ENCODE assay signal across 8 mouse cellular contexts in genomic region chr1:78454659-78455058, GRCm38 (mm10). TPM values are rescaled to one million over a fixed set of nuclear protein-coding genes. Genes with fewer than 3 reads are reported as not detected.
DNase-seq lines count a peak whose midpoint lies in the region; ATAC-seq lines count a peak whose summit lies in the region.

No protein-coding gene starts in this region.

- no peaks in the 10 kb centered on the region for H3K4me1 ChIP-seq in midbrain, embryonic 10.5 days
- no peaks in the 10 kb centered on the region for H3K4me1 ChIP-seq in midbrain, embryonic 15.5 days
- H3K4me1 ChIP-seq in hindbrain, embryonic 14.5 days (replicated peaks; ENCODE audit: control insufficient read depth, insufficient read depth, low read length), result no peaks in the 10 kb centered on the region

- H3K9ac ChIP-seq in midbrain, embryonic 15.5 days, result no peak overlapping the region
- no peak overlapping the region for H3K9ac ChIP-seq in hindbrain, embryonic 14.5 days

- peak; percentile 33 for DNase-seq in adrenal gland, postnatal 10 days
- no peak for DNase-seq in adrenal gland, adult 8-10 months
- peak; percentile 44 for DNase-seq in midbrain, embryonic 10.5 days (ENCODE audit: low spot score)
- DNase-seq in cerebellum, postnatal 10 days, result peak; percentile 66 to 75
- DNase-seq in hindbrain, embryonic 14.5 days (ENCODE audit: low spot score), result peak; percentile 77
- DNase-seq in lung, postnatal 25 days (ENCODE audit: low spot score), result peak; percentile 31
- DNase-seq in thymus, postnatal 14 days, result peak; percentile 11

- no peaks in the 10 kb centered on the region for H3K27me3 ChIP-seq in midbrain, embryonic 10.5 days (ENCODE audit: low read depth, poor library complexity, severe bottlenecking)
- H3K27me3 ChIP-seq in midbrain, embryonic 15.5 days (replicated peaks), result no peaks in the 10 kb centered on the region
- no peaks in the 10 kb centered on the region for H3K27me3 ChIP-seq in hindbrain, embryonic 14.5 days (ENCODE audit: control insufficient read depth, insufficient read depth, low read length)

- no peak overlapping the region for H3K4me2 ChIP-seq in midbrain, embryonic 15.5 days
- no peak overlapping the region for H3K4me2 ChIP-seq in hindbrain, embryonic 14.5 days (replicated peaks)

- no peak for ATAC-seq in midbrain, embryonic 15.5 days (replicated peaks)
- no peak for ATAC-seq in hindbrain, embryonic 14.5 days (ENCODE audit: low FRiP score)

- no peak overlapping the region for H3K4me3 ChIP-seq in midbrain, embryonic 10.5 days
- H3K4me3 ChIP-seq in midbrain, embryonic 15.5 days, result no peak overlapping the region
- no peak overlapping the region for H3K4me3 ChIP-seq in hindbrain, embryonic 14.5 days (replicated peaks; ENCODE audit: low read length)

- no peaks in the 10 kb centered on the region for H3K9me3 ChIP-seq in midbrain, embryonic 10.5 days (replicated peaks)
- no peaks in the 10 kb centered on the region for H3K9me3 ChIP-seq in midbrain, embryonic 15.5 days
- no peaks in the 10 kb centered on the region for H3K9me3 ChIP-seq in hindbrain, embryonic 14.5 days (ENCODE audit: control insufficient read depth, low read length)

- H3K27ac ChIP-seq in midbrain, embryonic 10.5 days (replicated peaks), result no peak overlapping the region
- no peak overlapping the region for H3K27ac ChIP-seq in midbrain, embryonic 15.5 days
- no peak overlapping the region for H3K27ac ChIP-seq in hindbrain, embryonic 14.5 days

- H3K36me3 ChIP-seq in midbrain, embryonic 10.5 days, result peaks cover 81% of the 10 kb centered on the region
- H3K36me3 ChIP-seq in midbrain, embryonic 15.5 days (replicated peaks), result peaks cover 18% of the 10 kb centered on the region; the same call in 1 of the 2 replicates
- H3K36me3 ChIP-seq in hindbrain, embryonic 14.5 days (replicated peaks; ENCODE audit: control insufficient read depth, insufficient read depth), result peaks cover 69% of the 10 kb centered on the region

- 36% methylated on average over 7 of the region's 7 CpGs for WGBS in midbrain, embryonic 10.5 days
- WGBS in midbrain, embryonic 15.5 days, result 32% methylated on average over 7 of the region's 7 CpGs
- 33% methylated on average over 7 of the region's 7 CpGs for WGBS in hindbrain, embryonic 14.5 days

RNA-seq across cellular contexts. Expression of gene Farsb, which starts 34.0 kb away (rescaled TPM):
- total RNA-seq in adrenal gland, postnatal 10 days (2021), result 10 to 100 TPM; 58.7 to 60.2 TPM
- total RNA-seq in adrenal gland, adult 8-10 months (2022), result 10 to 100 TPM; 56.5 to 81.0 (median 69.4) TPM
- polyA plus RNA-seq in midbrain, embryonic 10.5 days (2016; fragmentation: Nextera tagmentation; extraction: Ambion mirVana), result 138 and 140 TPM in 2 replicates
- polyA plus RNA-seq in midbrain, embryonic 15.5 days (2015; fragmentation: Nextera tagmentation; extraction: Ambion mirVana), result 149 and 154 TPM in 2 replicates
- 164 and 180 TPM in 2 replicates for polyA plus RNA-seq in hindbrain, embryonic 14.5 days (2014; fragmentation: Nextera tagmentation; extraction: Ambion mirVana)

RNA-seq across cellular contexts. Expression of gene Mogat1, which starts 56.1 kb away (rescaled TPM):
- total RNA-seq in adrenal gland, postnatal 10 days (2021), result 1 to 10 TPM; 1.8 to 2.4 TPM
- total RNA-seq in adrenal gland, adult 8-10 months (2022), result 1 to 10 TPM; 2.3 to 4.2 (median 2.5) TPM
- polyA plus RNA-seq in midbrain, embryonic 10.5 days (2016; fragmentation: Nextera tagmentation; extraction: Ambion mirVana), result 0.39 and 0.91 TPM in 2 replicates
- 0.40 and 0.80 TPM in 2 replicates for polyA plus RNA-seq in midbrain, embryonic 15.5 days (2015; fragmentation: Nextera tagmentation; extraction: Ambion mirVana)
- 0.23 and 0.64 TPM in 2 replicates for polyA plus RNA-seq in hindbrain, embryonic 14.5 days (2014; fragmentation: Nextera tagmentation; extraction: Ambion mirVana)

RNA-seq across cellular contexts. Expression of gene BC035947, which starts 57.3 kb away (rescaled TPM):
- under 1 TPM; 0.33 to 0.36 TPM for total RNA-seq in adrenal gland, postnatal 10 days (2021)
- under 1 TPM; 0.09 to 0.40 (median 0.29) TPM for total RNA-seq in adrenal gland, adult 8-10 months (2022)
- polyA plus RNA-seq in midbrain, embryonic 10.5 days (2016; fragmentation: Nextera tagmentation; extraction: Ambion mirVana), result 0.24 and 0.33 TPM in 2 replicates
- polyA plus RNA-seq in midbrain, embryonic 15.5 days (2015; fragmentation: Nextera tagmentation; extraction: Ambion mirVana), result 1.3 and 1.8 TPM in 2 replicates
- polyA plus RNA-seq in hindbrain, embryonic 14.5 days (2014; fragmentation: Nextera tagmentation; extraction: Ambion mirVana), result 1.2 and 1.5 TPM in 2 replicates
